Mouse (Mus musculus) hindbrain, embryonic 15.5 days (tissue): ENCODE results near the gene Adamtsl4. TPM values are rescaled to one million over a fixed set of nuclear protein-coding genes. Genes with fewer than 3 reads are reported as not detected.
"Not testable (repeated sequence)": the region's sequence is repeated elsewhere in the genome, so short reads cannot be mapped to it uniquely, and the experiment has no call there.

Source experiments
- ATAC-seq: fragments of 200-750 bp; cut with Nextera tagmentation; 2 replicates; pipeline ENCODE4 v1.8.0; 2017; ENCODE audit warnings: low read depth, moderate number of reproducible peaks, moderate TSS enrichment; ENCODE audit not compliant: low FRiP score
- H3K27ac ChIP-seq: fragments of 300-500 bp; sonication (generic); replicated peaks from 2 replicates; pipeline ENCODE4 v1.5.1; 2015; ENCODE audit warnings: mild to moderate bottlenecking, inconsistent platforms
- H3K27me3 ChIP-seq: fragments of 300-500 bp; sonication (generic); 2 replicates; pipeline ENCODE4 v1.6.1; 2015; ENCODE audit warnings: control low read depth, inconsistent platforms
- H3K36me3 ChIP-seq: fragments of 300-500 bp; sonication (generic); 2 replicates; pipeline ENCODE4 v1.6.1; 2015; ENCODE audit warnings: control low read depth, inconsistent platforms
- H3K4me1 ChIP-seq: fragments of 300-500 bp; sonication (generic); replicated peaks from 2 replicates; pipeline ENCODE4 v1.6.1; 2015; ENCODE audit warnings: control low read depth, inconsistent platforms
- H3K4me2 ChIP-seq: fragments of 300-500 bp; sonication (generic); 2 replicates; pipeline ENCODE4 v1.6.1; 2015; ENCODE audit warnings: moderate library complexity, mild to moderate bottlenecking, inconsistent platforms
- H3K4me3 ChIP-seq: fragments of 300-500 bp; sonication (generic); 2 replicates; pipeline ENCODE4 v1.5.1; 2015; ENCODE audit warnings: mild to moderate bottlenecking, inconsistent platforms
- H3K9ac ChIP-seq: fragments of 300-500 bp; sonication (generic); 2 replicates; pipeline ENCODE4 v1.6.1; 2015; ENCODE audit warnings: inconsistent platforms
- H3K9me3 ChIP-seq: fragments of 300-500 bp; sonication (generic); 2 replicates; pipeline ENCODE4 v1.6.1; 2016; ENCODE audit warnings: control low read depth, inconsistent platforms
- WGBS: fragments of 180-500 bp; shearing (Covaris S2); methylation state at CpG from one replicate; pipeline ENCODE4 v1.1.7; 2015; 5-methylcytosine and 5-hydroxymethylcytosine counted together
- polyA plus RNA-seq: library from polyadenylated mRNA; unstranded; fragments of >200 nt; fragmentation: Nextera tagmentation; extraction: Ambion mirVana; gene quantifications from 2 replicates; pipeline ENCODE4 v1.2.1, GENCODE M21; 2015

Gene Adamtsl4
- polyA plus RNA-seq, 1 experiment from 2014 or later = 1.2 TPM

- no peak for ATAC-seq
- WGBS = 23% methylated on average over 3 of the region's 3 CpGs
- H3K27me3 ChIP-seq = no peaks in the 10 kb centered on the region
- no peak overlapping the region for H3K9ac ChIP-seq
- H3K36me3 ChIP-seq = no peaks in the 10 kb centered on the region
- no peak overlapping the region for H3K4me2 ChIP-seq
- H3K4me1 ChIP-seq = peaks cover 16% of the 10 kb centered on the region
- H3K27ac ChIP-seq = no peak overlapping the region
- H3K9me3 ChIP-seq = no peaks in the 10 kb centered on the region
- H3K4me3 ChIP-seq = no peak overlapping the region
Observed at GRCm38 (mm10) chr3:95695796-95696195, 8.1 kb upstream of the Adamtsl4 start.

GRCm38 (mm10) chr3:95694808-95695703, 7.3 kb upstream of the Adamtsl4 start:
- Histone ChIP-seq H3K4me1 (peaks cover 11% of the 10 kb centered on the region), H3K27ac (no peak overlapping the region), H3K9me3 (no peaks in the 10 kb centered on the region), H3K27me3 (no peaks in the 10 kb centered on the region), H3K9ac (no peak overlapping the region), H3K4me2 (no peak overlapping the region), H3K36me3 (no peaks in the 10 kb centered on the region), H3K4me3 (no peak overlapping the region)
- no peak for ATAC-seq
- 92% methylated on average over 11 of the region's 11 CpGs for WGBS

- H3K4me2 ChIP-seq = no peak overlapping the region
- H3K36me3 ChIP-seq = no peaks in the 10 kb centered on the region
- no peak for ATAC-seq
- no peak overlapping the region for H3K27ac ChIP-seq
- H3K27me3 ChIP-seq = no peaks in the 10 kb centered on the region
- no peak overlapping the region for H3K4me3 ChIP-seq
- no peak overlapping the region for H3K9ac ChIP-seq
- no peaks in the 10 kb centered on the region for H3K9me3 ChIP-seq
- H3K4me1 ChIP-seq = peaks cover 11% of the 10 kb centered on the region
- WGBS = 61% methylated on average over 11 of the region's 11 CpGs
Observed at GRCm38 (mm10) chr3:95693821-95694807, 6.4 kb upstream of the Adamtsl4 start.

- ATAC-seq = no peak
Observed at GRCm38 (mm10) chr3:95692677-95693076, 5.0 kb upstream of the Adamtsl4 start.

GRCm38 (mm10) chr3:95690552-95690951, 2.8 kb upstream of the Adamtsl4 start:
- not testable (repeated sequence) for ATAC-seq, H3K36me3 ChIP-seq, H3K27me3 ChIP-seq, H3K9ac ChIP-seq, H3K9me3 ChIP-seq, H3K4me2 ChIP-seq, H3K4me3 ChIP-seq, H3K27ac ChIP-seq
- H3K4me1 ChIP-seq = peaks cover 14% of the 10 kb centered on the region
- WGBS = 86% methylated on average over 2 of the region's 2 CpGs

More at GRCm38 (mm10) chr3:95692677-95693076, 5.0 kb upstream of the Adamtsl4 start:
- Histone ChIP-seq H3K4me1 (peaks cover 16% of the 10 kb centered on the region), H3K27me3 (no peaks in the 10 kb centered on the region), H3K9ac (no peak overlapping the region), H3K36me3 (no peaks in the 10 kb centered on the region), H3K4me3 (no peak overlapping the region), H3K4me2 (no peak overlapping the region), H3K9me3 (no peaks in the 10 kb centered on the region), H3K27ac (no peak overlapping the region)
- 86% methylated on average over 6 of the region's 6 CpGs for WGBS

- Histone ChIP-seq H3K27me3 (no peaks in the 10 kb centered on the region), H3K9ac (no peak overlapping the region), H3K9me3 (no peaks in the 10 kb centered on the region), H3K27ac (no peak overlapping the region), H3K4me2 (no peak overlapping the region), H3K36me3 (no peaks in the 10 kb centered on the region), H3K4me1 (peaks cover 14% of the 10 kb centered on the region), H3K4me3 (no peak overlapping the region)
- whole genome bisulfite sequencing = 39% methylated on average over 2 of the region's 2 CpGs
- ATAC-seq = no peak
Observed at GRCm38 (mm10) chr3:95689940-95690339, 2.2 kb upstream of the Adamtsl4 start.

GRCm38 (mm10) chr3:95689171-95689915, 1.6 kb upstream of the Adamtsl4 start:
- H3K9me3 ChIP-seq = no peaks in the 10 kb centered on the region
- no peaks in the 10 kb centered on the region for H3K36me3 ChIP-seq
- H3K4me1 ChIP-seq = peaks cover 14% of the 10 kb centered on the region
- no peaks in the 10 kb centered on the region for H3K27me3 ChIP-seq
- ATAC-seq = no peak
- WGBS = 39% methylated on average over 11 of the region's 11 CpGs
- H3K4me2 ChIP-seq = no peak overlapping the region
- no peak overlapping the region for H3K9ac ChIP-seq
- H3K27ac ChIP-seq = no peak overlapping the region
- H3K4me3 ChIP-seq = no peak overlapping the region

- peak; percentile 63 for ATAC-seq
- no peaks in the 10 kb centered on the region for H3K36me3 ChIP-seq
- H3K9ac ChIP-seq = no peak overlapping the region
- H3K4me2 ChIP-seq = peak overlapping the region; percentile 90
- H3K9me3 ChIP-seq = no peaks in the 10 kb centered on the region
- H3K27me3 ChIP-seq = no peaks in the 10 kb centered on the region
- 9% methylated on average over 4 of the region's 4 CpGs for WGBS
- peaks cover 14% of the 10 kb centered on the region for H3K4me1 ChIP-seq
- peak overlapping the region; percentile 40 for H3K4me3 ChIP-seq
- H3K27ac ChIP-seq = no peak overlapping the region
Observed at GRCm38 (mm10) chr3:95687168-95687523, 571 bp downstream of the Adamtsl4 start.

- Histone ChIP-seq H3K9ac (no peak overlapping the region), H3K36me3 (no peaks in the 10 kb centered on the region), H3K27ac (no peak overlapping the region), H3K4me2 (peak overlapping the region; percentile 90), H3K9me3 (no peaks in the 10 kb centered on the region), H3K4me1 (peaks cover 14% of the 10 kb centered on the region), H3K4me3 (no peak overlapping the region), H3K27me3 (no peaks in the 10 kb centered on the region)
- ATAC-seq = no peak
- 44% methylated on average over 10 of the region's 10 CpGs for WGBS
Observed at GRCm38 (mm10) chr3:95686492-95687167, 1.1 kb downstream of the Adamtsl4 start.

GRCm38 (mm10) chr3:95685701-95686100, 2.0 kb downstream of the Adamtsl4 start:
- Histone ChIP-seq H3K36me3 (no peaks in the 10 kb centered on the region), H3K27me3 (no peaks in the 10 kb centered on the region), H3K9ac (no peak overlapping the region), H3K4me1 (peaks cover 14% of the 10 kb centered on the region), H3K4me3 (no peak overlapping the region), H3K4me2 (no peak overlapping the region), H3K27ac (no peak overlapping the region), H3K9me3 (no peaks in the 10 kb centered on the region)
- no peak for ATAC-seq
- WGBS = 83% methylated on average over 2 of the region's 2 CpGs

- Histone ChIP-seq H3K4me3 (no peak overlapping the region), H3K4me2 (no peak overlapping the region), H3K36me3 (no peaks in the 10 kb centered on the region), H3K27me3 (no peaks in the 10 kb centered on the region), H3K9ac (no peak overlapping the region), H3K27ac (no peak overlapping the region), H3K9me3 (no peaks in the 10 kb centered on the region), H3K4me1 (peaks cover 14% of the 10 kb centered on the region)
- 82% methylated on average over 4 of the region's 4 CpGs for WGBS
- ATAC-seq = no peak
Observed at GRCm38 (mm10) chr3:95685301-95685700, 2.4 kb downstream of the Adamtsl4 start.
